ENCODE assay signal across 14 mouse cellular contexts in the genomic region with DNA sequence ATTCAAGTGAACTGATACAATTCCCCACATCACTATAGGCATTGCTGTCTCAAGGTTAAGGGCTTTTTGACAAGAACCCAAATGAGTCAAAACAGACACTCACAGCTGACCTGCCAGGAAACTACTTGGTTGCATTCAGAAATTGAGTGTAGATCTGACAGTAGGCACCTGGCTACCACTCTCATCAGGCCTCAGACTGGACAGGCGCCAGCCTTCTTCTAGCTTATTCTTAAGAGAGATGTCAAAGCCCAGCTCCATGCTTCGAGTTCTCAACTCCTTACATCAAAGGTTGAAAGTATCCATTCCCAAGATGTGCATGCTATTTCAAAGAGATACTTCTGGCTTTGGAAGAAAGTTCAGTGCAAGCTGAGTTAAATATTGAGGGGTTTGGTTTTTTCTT.
DNase-seq lines count a peak whose midpoint lies in the region.
"Had no signal": no experiment of that assay in that cellular context is flagged by ENCODE, and none has a peak within 500 bp of the region (broad histone marks: within the 10 kb centered on the region; RNA-seq: fewer than 3 reads in every experiment).

No protein-coding gene starts in this region.

- peak; percentile 57 to 65 for DNase-seq in cerebellum, postnatal 10 days
- DNase-seq in cerebellum, adult 8-10 months: no peak
- DNase-seq in left cerebral cortex, postnatal 4 days: peak; percentile 27
- DNase-seq in left cerebral cortex, postnatal 25 days (ENCODE audit: low spot score in 2 of 2): no peak
- DNase-seq: adrenal gland, adult 2 months; adrenal gland, adult 8-10 months; adrenal gland, postnatal 10 days; adrenal gland, postnatal 14 days; adrenal gland, postnatal 25 days; adrenal gland, postnatal 36 days; B cell, adult 2 months; cerebellum, adult 11 months; cerebellum, adult 11-12 months; cerebellum, adult 18-20 months had no signal

- intact Hi-C loops in left cerebral cortex, postnatal 4 days (cut with DNase I): no loop called here
- intact Hi-C loops in left cerebral cortex, postnatal 25 days (cut with DNase I): no loop called here

Comparison
In these comparisons a context has a peak if more than half of its experiments do, and no peak if none do; other contexts are left out.
1. DNase-seq: peak in cerebellum, postnatal 10 days (2 of 2) and left cerebral cortex, postnatal 4 days (single experiment); none in cerebellum, adult 8-10 months (single experiment) and left cerebral cortex, postnatal 25 days (0 of 2).